Mouse (Mus musculus) MEL-GATA-1-ER (cell line): ENCODE measurements around the gene Zfp961.
"Not testable (repeated sequence)": the region's sequence is repeated elsewhere in the genome, so short reads cannot be mapped to it uniquely, and the experiment has no call there.

ENCODE experiments used
- DNase-seq: peaks from one replicate; pipeline ENCODE4 v3.0.0-alpha.2; 2012; ENCODE audit warnings: low read depth; ENCODE audit errors: extremely low read depth

The Zfp961 gene

GRCm38 (mm10) chr8:71961796-71962195 is 11.0 kb downstream of the Zfp961 start:
- DNase-seq = no peak

DNA sequence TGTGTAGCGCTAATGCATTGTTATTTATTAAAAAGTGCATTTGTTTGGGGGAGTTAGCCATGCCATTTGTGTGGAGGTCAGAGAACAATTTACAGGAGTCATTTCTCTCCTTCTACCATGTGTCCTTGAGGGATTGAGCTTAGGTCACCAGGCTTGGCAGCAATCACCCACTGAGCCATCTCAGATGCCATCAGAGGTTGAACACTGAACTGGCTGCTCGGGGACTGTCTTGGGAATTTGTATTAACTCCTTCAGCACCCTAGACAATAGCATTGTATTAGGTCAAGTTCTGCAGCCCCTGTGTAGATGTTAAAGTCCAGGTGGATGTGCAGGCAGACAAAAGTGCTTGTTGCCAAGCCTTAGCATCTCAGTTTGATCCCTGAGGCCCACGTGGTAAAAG is 13.2 kb downstream of the Zfp961 start:
- DNase-seq = no peak

DNA sequence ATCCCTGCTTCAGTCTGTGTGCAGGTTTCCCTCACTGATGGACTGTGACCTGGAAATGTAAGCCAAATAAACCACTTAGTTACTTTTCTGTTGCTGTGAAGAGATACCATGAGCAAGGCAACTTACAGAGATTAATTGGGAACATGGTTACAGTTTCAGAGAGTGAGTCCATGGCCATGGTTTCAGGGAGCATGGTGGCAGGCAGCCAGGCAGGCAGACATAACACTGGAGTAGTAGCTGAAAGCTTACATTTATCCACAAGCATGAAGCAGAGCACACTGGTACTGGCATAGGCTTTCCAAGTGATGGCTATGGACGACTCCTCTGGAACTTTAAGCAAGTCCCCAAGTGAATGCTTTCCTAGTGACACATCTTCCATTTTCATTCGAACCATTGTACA is 14.3 kb downstream of the Zfp961 start:
- no peak for DNase-seq

DNA sequence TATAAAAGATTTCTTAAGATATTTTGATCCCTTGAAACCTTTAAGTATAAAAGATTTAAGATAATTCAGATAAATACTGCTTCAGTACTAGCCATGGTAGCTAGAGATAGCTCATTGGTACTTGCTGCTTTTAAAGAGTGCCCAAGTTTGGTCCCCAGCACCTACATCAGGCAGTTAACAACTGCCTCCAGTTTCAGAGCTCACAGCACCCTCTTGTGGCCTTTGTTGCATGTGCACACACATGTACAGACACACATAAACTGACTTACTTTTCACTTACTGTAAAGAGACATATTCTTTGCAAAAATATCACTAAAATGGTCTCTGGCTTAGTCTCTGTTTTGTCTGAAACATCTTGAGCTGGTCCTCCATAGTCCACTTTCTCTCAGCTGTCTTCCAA is 15.6 kb downstream of the Zfp961 start:
- no peak for DNase-seq

GRCm38 (mm10) chr8:71967261-71967660 is 16.4 kb downstream of the Zfp961 start:
- no peak for DNase-seq

DNA sequence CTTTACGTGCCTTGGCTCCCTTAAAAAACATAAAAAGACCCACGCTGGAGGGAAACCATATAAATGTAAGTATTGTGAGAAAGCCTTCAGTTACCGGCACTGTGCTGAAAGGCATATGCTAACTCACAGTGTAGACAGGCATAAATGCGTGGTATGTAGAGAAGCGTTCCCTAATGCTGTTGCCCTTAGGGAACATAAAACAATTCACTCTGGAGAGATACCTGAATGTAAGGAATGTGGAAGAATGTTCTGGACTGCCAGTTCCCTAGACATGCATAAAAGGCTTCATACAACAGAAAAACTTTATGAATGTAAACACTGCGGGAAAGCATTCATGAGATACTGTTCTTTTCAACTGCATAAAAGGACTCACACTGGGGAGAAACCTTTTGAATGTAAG is 17.3 kb downstream of the Zfp961 start:
- DNase-seq = no peak

- no peak for DNase-seq
These were observed 17.8 kb downstream of the Zfp961 start for GRCm38 (mm10) chr8:71968636-71969035.

- no peak for DNase-seq
These were observed 21.1 kb downstream of the Zfp961 start for GRCm38 (mm10) chr8:71971945-71972344.

GRCm38 (mm10) chr8:71974211-71974610 is 23.4 kb downstream of the Zfp961 start:
- DNase-seq = no peak

DNA sequence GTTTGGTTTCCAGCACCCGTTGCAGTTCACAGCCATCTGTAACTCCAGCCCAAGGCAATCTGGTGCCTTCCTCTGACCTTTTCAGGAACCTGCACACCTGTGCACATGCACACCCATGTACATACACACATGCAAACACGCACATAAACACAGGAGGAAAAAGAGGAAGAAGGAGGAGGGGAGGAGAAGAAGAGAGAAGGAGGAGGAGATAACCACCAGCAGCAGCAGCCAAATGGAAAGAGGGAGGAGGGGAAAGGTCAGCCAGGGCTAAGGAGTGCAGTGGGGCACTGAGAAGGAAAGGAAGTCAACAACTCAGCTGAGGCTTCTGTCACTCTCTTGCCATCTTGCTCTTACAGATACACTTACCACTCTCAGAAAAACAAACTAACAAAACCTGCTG is 30.2 kb downstream of the Zfp961 start:
- peak; percentile 31 for DNase-seq

- DNase-seq = no peak
These were observed 30.6 kb downstream of the Zfp961 start for GRCm38 (mm10) chr8:71981456-71981855.

DNA sequence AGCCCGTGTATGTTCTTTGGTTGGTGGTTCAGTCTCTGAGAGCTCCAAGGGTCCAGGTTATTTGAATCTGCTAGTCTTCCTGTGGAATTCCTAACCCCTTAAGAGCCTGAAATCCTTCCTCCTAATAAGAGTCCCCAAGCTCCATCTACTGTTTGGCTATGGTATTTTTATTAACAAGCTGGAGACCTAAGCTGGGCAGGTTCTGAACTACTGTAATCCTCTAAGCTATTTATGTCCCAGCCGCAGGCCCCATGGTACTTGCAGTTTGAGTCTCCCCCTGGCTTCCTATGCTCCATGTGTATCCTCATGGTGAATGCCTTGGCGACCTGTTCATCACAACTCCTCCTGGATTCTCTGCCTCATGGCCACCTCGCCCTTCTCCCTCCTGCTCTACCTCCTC is 33.8 kb downstream of the Zfp961 start:
- no peak for DNase-seq

DNA sequence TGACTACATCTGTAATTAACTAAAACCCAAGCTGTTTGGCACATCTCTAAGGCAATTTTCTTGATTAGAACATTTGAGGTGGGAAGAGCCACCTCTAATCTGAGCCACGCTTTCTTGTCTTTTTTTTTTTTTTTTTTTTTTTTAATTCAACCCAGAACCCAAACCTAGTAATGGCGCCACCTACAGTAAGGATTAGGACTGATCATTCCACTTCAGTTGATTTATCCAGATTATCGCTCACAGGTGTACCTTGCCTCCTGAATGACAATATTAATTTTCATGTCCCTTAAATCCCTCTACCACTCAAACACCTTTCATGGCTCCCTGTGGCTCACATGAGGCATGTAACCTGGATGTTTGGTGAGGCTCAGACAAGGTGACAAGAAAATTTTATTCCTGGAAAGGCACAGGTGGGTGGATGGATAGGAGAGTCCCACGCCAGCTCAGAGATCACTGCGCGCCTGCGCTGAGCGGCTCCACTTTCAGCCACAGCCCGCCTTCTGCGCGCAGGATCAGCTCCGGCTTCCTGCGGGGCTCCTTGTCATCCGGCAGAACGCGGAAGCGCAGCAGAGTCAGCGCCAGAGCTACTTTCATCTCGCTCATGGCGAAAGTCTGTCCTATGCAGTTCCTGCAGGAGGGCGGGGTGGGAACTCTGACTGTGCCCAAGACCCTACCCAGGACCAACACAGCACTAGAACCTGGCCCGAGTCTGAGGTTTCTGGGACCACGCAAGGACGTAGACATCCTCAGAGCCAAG is 37.5 kb downstream of the Zfp961 start:
- no peak for DNase-seq

DNA sequence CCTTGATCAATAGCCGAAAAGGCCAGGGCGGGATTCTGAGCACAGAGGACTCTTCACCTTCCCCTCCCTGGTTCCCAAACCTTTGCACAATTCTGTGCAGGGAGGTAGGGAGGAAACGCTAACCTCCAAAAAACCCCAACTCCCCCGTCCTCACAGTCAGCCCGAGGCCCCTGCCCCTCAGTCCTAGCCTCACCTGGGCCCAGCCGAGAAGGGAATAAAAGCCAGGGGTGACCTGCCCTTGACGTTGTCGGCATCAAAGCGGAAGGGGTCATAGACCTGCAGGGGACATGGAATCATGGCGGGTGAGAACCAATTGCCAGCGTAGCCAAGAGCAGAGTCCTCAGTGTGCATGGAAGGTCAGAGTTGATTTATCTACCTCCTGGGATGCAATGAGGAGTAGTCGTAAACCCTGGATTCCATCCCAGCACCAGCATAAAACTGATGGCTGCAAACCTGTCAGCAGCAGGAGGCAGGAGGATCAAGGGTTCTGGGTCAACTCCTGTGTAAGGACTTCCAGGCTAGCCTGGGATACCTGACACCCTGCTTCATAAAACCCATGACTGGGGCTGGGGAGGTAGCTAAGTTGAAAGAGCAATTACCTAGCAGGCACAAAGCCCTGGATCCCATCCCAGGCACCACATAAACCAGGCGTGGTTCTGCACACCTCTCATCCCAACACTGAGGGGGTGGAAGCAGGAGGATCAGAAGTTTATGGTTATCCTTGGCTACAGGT is 38.2 kb downstream of the Zfp961 start:
- DNase-seq = no peak

GRCm38 (mm10) chr8:71999434-71999833 is 48.6 kb downstream of the Zfp961 start:
- DNase-seq = no peak

- no peak for DNase-seq
These were observed 49.4 kb downstream of the Zfp961 start for GRCm38 (mm10) chr8:72000223-72000622.

DNA sequence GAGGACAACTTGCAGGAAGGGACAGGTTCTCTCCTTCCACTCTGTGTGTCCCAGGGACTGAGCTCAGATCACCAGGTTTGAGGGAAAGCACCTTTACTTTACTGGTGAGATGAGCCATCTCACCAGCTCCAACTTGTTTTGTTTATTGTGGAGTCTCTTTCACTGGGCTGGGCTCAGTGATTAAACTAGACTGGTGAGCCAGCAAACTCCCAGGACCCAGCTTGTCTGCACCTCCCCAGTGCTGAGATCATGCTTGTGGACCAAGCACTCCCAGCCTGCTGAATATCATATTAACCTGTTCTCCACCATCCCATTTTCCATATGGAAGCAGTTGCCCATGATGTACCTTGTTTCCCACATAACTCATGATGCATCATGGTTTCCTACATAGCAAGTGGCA is 52.1 kb downstream of the Zfp961 start:
- no peak for DNase-seq

DNA sequence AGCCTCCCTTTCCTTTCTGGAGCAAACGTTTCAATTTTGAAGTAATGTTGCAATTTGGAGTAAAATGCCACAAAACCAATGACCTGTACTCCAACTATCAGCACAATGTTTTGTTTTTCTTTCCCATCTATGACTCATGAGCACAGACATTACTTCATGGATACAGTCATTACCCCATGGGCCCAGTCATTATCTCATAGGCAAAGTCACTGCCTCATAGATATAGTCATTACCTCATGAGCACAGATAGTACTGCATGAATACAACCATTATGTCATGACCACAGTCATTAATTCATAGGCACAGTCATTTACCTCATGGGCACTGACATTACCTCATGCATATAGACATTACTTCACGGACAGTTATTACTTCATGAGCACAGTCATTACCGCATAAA is 55.1 kb downstream of the Zfp961 start:
- DNase-seq = no peak

- DNase-seq = no peak
These were observed 55.9 kb downstream of the Zfp961 start for GRCm38 (mm10) chr8:72006763-72007162.

DNA sequence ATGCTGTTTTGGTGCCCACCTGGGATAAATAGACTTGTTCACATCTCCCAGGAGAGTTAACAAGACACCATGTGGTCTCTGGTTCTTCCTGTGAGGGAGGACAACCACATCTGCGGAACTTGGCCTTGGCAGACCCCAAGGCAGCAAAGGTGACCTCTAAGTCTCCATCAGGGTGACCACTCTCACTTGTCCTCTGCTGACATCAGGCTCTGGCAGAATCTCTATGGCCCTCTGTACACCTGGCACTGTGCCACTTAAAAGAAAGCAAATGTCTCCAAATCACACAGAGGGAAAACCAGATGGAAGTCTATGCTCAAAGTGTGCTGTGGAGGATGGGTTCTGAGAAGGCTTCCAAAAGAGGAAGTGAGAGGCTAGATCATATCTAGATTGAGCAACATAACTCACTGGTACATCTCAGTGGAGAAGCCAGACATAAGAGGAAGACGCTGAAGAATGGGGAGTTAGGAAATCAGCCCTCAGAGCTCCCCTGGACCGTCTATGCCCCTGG is 57.4 kb downstream of the Zfp961 start:
- peak; percentile 43 for DNase-seq

DNA sequence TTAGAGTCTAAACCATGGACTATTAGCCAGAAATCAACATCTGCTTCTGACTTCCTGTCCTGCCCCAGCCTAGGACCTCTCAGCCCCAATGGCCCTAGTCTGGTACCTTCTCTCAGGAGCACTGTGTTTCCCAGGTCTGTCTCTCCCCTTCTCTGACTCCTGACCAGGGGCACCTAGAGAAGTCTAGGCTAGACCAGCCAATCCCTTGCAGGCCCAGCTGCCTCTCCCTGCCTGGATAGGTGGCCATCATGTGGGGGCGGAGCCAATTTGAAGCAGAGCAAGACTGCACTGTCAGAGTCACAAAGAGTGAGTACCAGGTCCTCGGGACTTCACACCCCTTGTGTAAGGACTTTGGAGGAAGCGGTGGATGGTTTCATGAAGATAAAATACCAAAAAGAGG is 58.6 kb downstream of the Zfp961 start, which contains the start of gene Cyp4f18:
TSS of gene Cyp4f18 (minus strand) at position 154 of the 400 bp plus-strand sequence.
- no peak for DNase-seq

- not testable (repeated sequence) for DNase-seq
These were observed 62.8 kb downstream of the Zfp961 start for GRCm38 (mm10) chr8:72013506-72014228.
